Mouse (Mus musculus) heart, postnatal 0 days (tissue): ENCODE results near the gene Ptgis. TPM values are rescaled to one million over a fixed set of nuclear protein-coding genes. Genes with fewer than 3 reads are reported as not detected.

Source experiments
- ATAC-seq: fragments of 200-750 bp; cut with Nextera tagmentation; 2 replicates; pipeline ENCODE4 v1.8.0; 2017; ENCODE audit warnings: low read depth, moderate number of reproducible peaks, moderate library complexity; ENCODE audit not compliant: insufficient read depth
- DNase-seq: peaks from one replicate; pipeline ENCODE4 v3.0.0-alpha.2; 2016; ENCODE audit warnings: low spot score
- H3K27ac ChIP-seq: fragments of 300-500 bp; sonication (generic); 2 replicates; pipeline ENCODE4 v1.5.1; 2014; ENCODE audit warnings: low read depth, mild to moderate bottlenecking
- H3K27me3 ChIP-seq: fragments of 300-500 bp; sonication (generic); 2 replicates; pipeline ENCODE4 v1.6.1; 2014; ENCODE audit warnings: low read length, mixed read lengths; ENCODE audit not compliant: control insufficient read depth, insufficient read depth
- H3K36me3 ChIP-seq: fragments of 300-500 bp; sonication (generic); replicated peaks from 2 replicates; pipeline ENCODE4 v1.6.1; 2014; ENCODE audit warnings: low read length, mixed read lengths; ENCODE audit not compliant: control insufficient read depth, insufficient read depth
- H3K4me1 ChIP-seq: fragments of 300-500 bp; sonication (generic); 2 replicates; pipeline ENCODE4 v1.6.1; 2014; ENCODE audit warnings: antibody characterized with exemption; ENCODE audit not compliant: control insufficient read depth, insufficient read depth
- H3K4me2 ChIP-seq: fragments of 300-500 bp; sonication (generic); 2 replicates; pipeline ENCODE4 v1.6.1; 2014; ENCODE audit warnings: low read depth, mild to moderate bottlenecking, low read length, moderate library complexity
- H3K4me3 ChIP-seq: fragments of 300-500 bp; sonication (generic); 2 replicates; pipeline ENCODE4 v1.5.1; 2014; ENCODE audit warnings: low read depth, low read length
- H3K9ac ChIP-seq: fragments of 300-500 bp; sonication (generic); replicated peaks from 2 replicates; pipeline ENCODE4 v1.6.1; 2014; ENCODE audit warnings: low read depth, low read length, mixed read lengths
- H3K9me3 ChIP-seq: fragments of 300-500 bp; sonication (generic); replicated peaks from 2 replicates; pipeline ENCODE4 v1.6.1; 2016; ENCODE audit warnings: low read length; ENCODE audit not compliant: control insufficient read depth
- CTCF ChIP-seq: IDR thresholded peaks from 2 replicates; pipeline ENCODE4 v1.5.1; 2016; ENCODE audit warnings: antibody characterized with exemption, control low read depth, low read depth
- EP300 ChIP-seq: IDR thresholded peaks from 2 replicates; pipeline ENCODE4 v1.6.1; 2016; ENCODE audit warnings: antibody characterized with exemption, low read depth
- WGBS: fragments of 180-500 bp; shearing (Covaris S2); extraction: QIAGEN DNeasy Blood & Tissue Kit; methylation state at CpG from one replicate; pipeline ENCODE4 v1.1.7; 2014; 5-methylcytosine and 5-hydroxymethylcytosine counted together
- polyA plus RNA-seq: library from polyadenylated mRNA; unstranded; fragments of >200 nt; fragmentation: Nextera tagmentation; extraction: Ambion mirVana; gene quantifications from 2 replicates; pipeline ENCODE4 v1.2.1, GENCODE M21; 2015
- total RNA-seq: library from RNA; depleted of rRNA; stranded (reverse); fragments of >200 nt; gene quantifications from 2 replicates; pipeline ENCODE4 v1.2.3, GENCODE M21; 2014; ENCODE audit warnings: low replicate concordance

The Ptgis gene
- total and polyA plus RNA-seq, 2 experiments from 2014 or later = 22.6 to 60.0 TPM

- no peak for TF ChIP-seq CTCF
- no peak for TF ChIP-seq EP300
- no peak for DNase-seq
- 71% methylated on average over 13 of the region's 13 CpGs for WGBS
Measured at GRCm38 (mm10) chr2:167221159-167221845, 19.1 kb downstream of the Ptgis start.

GRCm38 (mm10) chr2:167220736-167221135 lies 19.7 kb downstream of the Ptgis start:
- TF ChIP-seq EP300 (no peak), CTCF (no peak)
- Histone ChIP-seq H3K36me3 (no peaks in the 10 kb centered on the region), H3K4me2 (no peak overlapping the region), H3K27me3 (0 out of 2 replicates have a peak, but pooled peaks cover 3% of the 10 kb centered on the region), H3K9ac (no peak overlapping the region), H3K27ac (no peak overlapping the region), H3K9me3 (no peaks in the 10 kb centered on the region), H3K4me3 (no peak overlapping the region), H3K4me1 (no peaks in the 10 kb centered on the region)
- ATAC-seq (no peak), DNase-seq (no peak)
- WGBS = 76% methylated on average over 5 of the region's 5 CpGs

More at GRCm38 (mm10) chr2:167221159-167221845, 19.1 kb downstream of the Ptgis start:
- no peak overlapping the region for H3K4me3 ChIP-seq
- H3K4me1 ChIP-seq = no peaks in the 10 kb centered on the region
- no peak for ATAC-seq
- no peak overlapping the region for H3K4me2 ChIP-seq
- H3K9me3 ChIP-seq = no peaks in the 10 kb centered on the region
- H3K9ac ChIP-seq = no peak overlapping the region
- H3K36me3 ChIP-seq = no peaks in the 10 kb centered on the region
- H3K27me3 ChIP-seq = 0 out of 2 replicates have a peak, but pooled peaks cover 3% of the 10 kb centered on the region
- H3K27ac ChIP-seq = no peak overlapping the region

- no peaks in the 10 kb centered on the region for H3K4me1 ChIP-seq
- H3K36me3 ChIP-seq = no peaks in the 10 kb centered on the region
- WGBS = 36% methylated on average over 8 of the region's 8 CpGs
- H3K27me3 ChIP-seq = 0 out of 2 replicates have a peak, but pooled peaks cover 3% of the 10 kb centered on the region
- no peak overlapping the region for H3K4me3 ChIP-seq
- H3K4me2 ChIP-seq = no peak overlapping the region
- ATAC-seq (peak; percentile 70; the same call in 1 of the 2 replicates), DNase-seq (peak; percentile 82)
- TF ChIP-seq EP300 = no peak
- peak; percentile 98 for TF ChIP-seq CTCF
- H3K9ac ChIP-seq = no peak overlapping the region
- H3K9me3 ChIP-seq = no peaks in the 10 kb centered on the region
- no peak overlapping the region for H3K27ac ChIP-seq
Measured at GRCm38 (mm10) chr2:167219154-167219775, 21.1 kb downstream of the Ptgis start.

- Histone ChIP-seq H3K27ac (peak overlapping the region; percentile 30; the same call in 1 of the 2 replicates), H3K9ac (no peak overlapping the region), H3K4me1 (peaks cover 26% of the 10 kb centered on the region), H3K27me3 (no peaks in the 10 kb centered on the region), H3K36me3 (no peaks in the 10 kb centered on the region), H3K9me3 (no peaks in the 10 kb centered on the region), H3K4me3 (no peak overlapping the region), H3K4me2 (no peak overlapping the region)
- TF ChIP-seq CTCF = no peak
- ATAC-seq (no peak), DNase-seq (no peak)
- 75% methylated on average over 12 of the region's 12 CpGs for WGBS
Measured at GRCm38 (mm10) chr2:167213666-167214065, 26.7 kb downstream of the Ptgis start.

- ATAC-seq = peak; percentile 25; the same call in 1 of the 2 replicates
- H3K4me1 ChIP-seq = peaks cover 30% of the 10 kb centered on the region
- no peak overlapping the region for H3K4me3 ChIP-seq
- no peak overlapping the region for H3K4me2 ChIP-seq
- H3K9me3 ChIP-seq = no peaks in the 10 kb centered on the region
- H3K27ac ChIP-seq = peak overlapping the region; percentile 72
- no peaks in the 10 kb centered on the region for H3K36me3 ChIP-seq
- TF ChIP-seq CTCF (peak; percentile 41), EP300 (no peak)
- H3K27me3 ChIP-seq = no peaks in the 10 kb centered on the region
- DNase-seq = no peak
- 93% methylated on average over 3 of the region's 3 CpGs for WGBS
- H3K9ac ChIP-seq = no peak overlapping the region
Measured at GRCm38 (mm10) chr2:167213076-167213475, 27.3 kb downstream of the Ptgis start.
